Mouse (Mus musculus): Measurements from ENCODE around the gene Fam71b. TPM values are rescaled to one million over a fixed set of nuclear protein-coding genes. Genes with fewer than 3 reads are reported as not detected.

Gene Fam71b
- total and polyA plus RNA-seq, 3 experiments: not detected

- no peak for TF ChIP-seq ZC3H11A (IDR thresholded peaks at IDR 0.05; ENCODE audit: low read depth, low read length)
- no peak for TF ChIP-seq CHD1 (IDR thresholded peaks at IDR 0.05; ENCODE audit: low read depth, low read length)
- peak; percentile 17; the same call in 1 of the 2 replicates for TF ChIP-seq MAZ (IDR thresholded peaks at IDR 0.05; ENCODE audit: low read depth, low read length)
- 0 out of 2 replicates have a peak, but pooled peaks have one; percentile 35 for TF ChIP-seq MYC (IDR thresholded peaks at IDR 0.05; ENCODE audit: low read depth, low read length)
- TF ChIP-seq MAFK (IDR thresholded peaks at IDR 0.05; ENCODE audit: borderline replicate concordance, low read depth, low read length): no peak
- no peak for TF ChIP-seq ELF1 (IDR thresholded peaks at IDR 0.05; ENCODE audit: low read depth, low read length)
- TF ChIP-seq KAT2A (conservative IDR thresholded peaks at IDR 0.05; ENCODE audit: low read depth, low read length): no peak
- peak; percentile 51; the same call in 1 of the 2 replicates for TF ChIP-seq E2F4 (IDR thresholded peaks at IDR 0.05; ENCODE audit: borderline replicate concordance, low read depth, low read length)
- no peak for TF ChIP-seq BHLHE40 (IDR thresholded peaks at IDR 0.05; ENCODE audit: borderline replicate concordance, low read depth, low read length)
- peak; percentile 38 to 43; a peak in 3 of 4 replicates for TF ChIP-seq EP300 (IDR thresholded peaks at IDR 0.05; ENCODE audit: low read depth in 1 of 2, low read length in 2 of 2)
- no peak; the same call in 1 of the 2 replicates for TF ChIP-seq POLR2AphosphoS2 (IDR thresholded peaks at IDR 0.05; ENCODE audit: low read length)
- peak; percentile 54 for TF ChIP-seq MYB (IDR thresholded peaks at IDR 0.05; ENCODE audit: low read depth, low read length)
- no peak for TF ChIP-seq RAD21 (IDR thresholded peaks at IDR 0.05; ENCODE audit: low read depth, low read length)
Observed at GRCm38 (mm10) chr11:46437459-46438000, 41.2 kb downstream of the Fam71b start (continued).

GRCm38 (mm10) chr11:46439005-46439543, 42.7 kb downstream of the Fam71b start:
- Histone ChIP-seq H3K79me2 (ENCODE audit: control insufficient read depth, insufficient read depth, low read length, poor library complexity) (peaks cover 35% of the 10 kb centered on the region), H3K27ac (ENCODE audit: control insufficient read depth, low read depth, low read length) (peak overlapping the region; percentile 88), H3K36me3 (ENCODE audit: control insufficient read depth in 1 of 2, insufficient read depth in 2 of 2, low read length in 2 of 2) (peaks cover 16 to 70% of the 10 kb centered on the region in 2 experiments), H3K9ac (ENCODE audit: control insufficient read depth, low read depth, low read length, poor library complexity, severe bottlenecking) (peak overlapping the region; percentile 99), H3K27me3 (ENCODE audit: control insufficient read depth in 1 of 2, insufficient read depth in 2 of 2, low read length in 2 of 2) (no peaks in the 10 kb centered on the region), H3K4me1 (ENCODE audit: control insufficient read depth in 1 of 2, insufficient read depth in 2 of 2, low read length in 2 of 2) (peaks cover 45 to 60% of the 10 kb centered on the region in 2 experiments), H3K9me3 (replicated peaks; ENCODE audit: insufficient read depth, low read length) (no peaks in the 10 kb centered on the region), H3K4me3 (ENCODE audit: control insufficient read depth in 1 of 2, insufficient read depth in 1 of 2, low read depth in 2 of 2, low read length in 2 of 2) (peak overlapping the region; percentile 14 to 65; a peak in 3 of 4 replicates)
- DNase-seq (ENCODE audit: low read depth, low spot score): peak; percentile 69
- TF ChIP-seq NELFE (IDR thresholded peaks at IDR 0.05; ENCODE audit: low read depth, low read length): no peak
- no peak for TF ChIP-seq NRF1 (IDR thresholded peaks at IDR 0.05; ENCODE audit: insufficient read depth, low read depth, low read length, poor library complexity, severe bottlenecking)
- peak; percentile 88 for TF ChIP-seq TCF12 (IDR thresholded peaks at IDR 0.05; ENCODE audit: low read depth, low read length)
- no peak for TF ChIP-seq UBTF (IDR thresholded peaks at IDR 0.05; ENCODE audit: borderline replicate concordance, insufficient read depth, low read depth, low read length)
- no peak for TF ChIP-seq TBP (IDR thresholded peaks at IDR 0.05; ENCODE audit: low read depth, low read length)
- TF ChIP-seq ZKSCAN1 (IDR thresholded peaks at IDR 0.05; ENCODE audit: low read depth, low read length): no peak
- peak; percentile 83 to 94 for TF ChIP-seq EP300 (IDR thresholded peaks at IDR 0.05; ENCODE audit: low read depth in 1 of 2, low read length in 2 of 2)
- no peak for TF ChIP-seq USF2 (IDR thresholded peaks at IDR 0.05; ENCODE audit: borderline replicate concordance in 1 of 2, insufficient read depth in 1 of 2, low read depth in 1 of 2, low read length in 2 of 2)
- peak; percentile 84 for TF ChIP-seq ZNF384 (IDR thresholded peaks at IDR 0.05; ENCODE audit: low read depth, low read length)
- TF ChIP-seq POLR2AphosphoS5 (IDR thresholded peaks at IDR 0.05; ENCODE audit: borderline replicate concordance, low read depth, low read length): no peak
- TF ChIP-seq ZC3H11A (IDR thresholded peaks at IDR 0.05; ENCODE audit: low read depth, low read length): no peak
- TF ChIP-seq MAX (IDR thresholded peaks at IDR 0.05; ENCODE audit: low read length): no peak; the same call in 1 of the 2 replicates
- peak; percentile 92 for TF ChIP-seq ETS1 (IDR thresholded peaks at IDR 0.05; ENCODE audit: low read depth, low read length)
- TF ChIP-seq USF1 (IDR thresholded peaks at IDR 0.05; ENCODE audit: low read depth, low read length): peak; percentile 67
- 0 out of 2 replicates have a peak, but pooled peaks have one; percentile 62 for TF ChIP-seq RCOR1 (IDR thresholded peaks at IDR 0.05; ENCODE audit: low read depth, low read length)
- no peak for TF ChIP-seq MAFK (IDR thresholded peaks at IDR 0.05; ENCODE audit: borderline replicate concordance, low read depth, low read length)
- TF ChIP-seq SIN3A (IDR thresholded peaks at IDR 0.05; ENCODE audit: low read length): peak; percentile 84
- TF ChIP-seq MEF2A (IDR thresholded peaks at IDR 0.05; ENCODE audit: extremely low read depth, insufficient replicate concordance, low read depth, low read length, poor library complexity, severe bottlenecking): no peak
- TF ChIP-seq HCFC1 (IDR thresholded peaks at IDR 0.05; ENCODE audit: low read depth, low read length): no peak
- no peak; the same call in 1 of the 2 replicates for TF ChIP-seq KAT2A (conservative IDR thresholded peaks at IDR 0.05; ENCODE audit: low read depth, low read length)
- TF ChIP-seq CHD1 (IDR thresholded peaks at IDR 0.05; ENCODE audit: low read depth, low read length): no peak
- no peak for TF ChIP-seq E2F4 (IDR thresholded peaks at IDR 0.05; ENCODE audit: borderline replicate concordance, low read depth, low read length)
- TF ChIP-seq SMC3 (IDR thresholded peaks at IDR 0.05; ENCODE audit: low read depth, low read length): no peak
- TF ChIP-seq ZMIZ1 (IDR thresholded peaks at IDR 0.05; ENCODE audit: low read depth, low read length): no peak
